Mouse (Mus musculus): ENCODE measurements at regions not wholly inside any gene's neighbourhood (a gene's known extent, or its start where the extent isn't known, plus 50 kb on each side); places are given as distances from the start of the nearest gene placed in this dataset.

DNA sequence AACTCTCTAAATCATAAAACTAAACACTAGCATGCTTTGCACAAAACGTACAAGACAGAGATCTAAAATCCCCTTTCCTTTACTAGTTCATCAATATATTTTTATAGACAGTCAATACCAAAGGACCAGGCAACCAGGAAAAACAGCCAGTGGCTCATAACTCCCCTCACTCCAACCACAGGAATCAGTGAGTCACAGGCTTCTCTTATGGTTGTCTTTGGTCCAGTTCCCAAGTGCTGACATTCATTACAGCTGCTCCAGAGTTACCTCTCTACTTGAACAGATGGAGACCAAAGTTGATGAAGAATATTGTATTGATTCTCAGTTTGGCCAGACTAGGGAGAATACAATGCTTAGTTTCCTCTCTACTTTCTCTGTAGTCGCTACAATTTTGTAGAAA, 376.7 kb downstream of the Kif20b start:
- TF ChIP-seq POLR2A (IDR thresholded peaks at IDR 0.05; ENCODE audit: low read depth, low read length) = no peak
- TF ChIP-seq CTCF (conservative IDR thresholded peaks at IDR 0.05; ENCODE audit: insufficient read depth, insufficient read length, low read depth, low read length) = no peak

Measured in kidney, adult 2 months (tissue).